Mouse (Mus musculus) stomach, embryonic 16.5 days (tissue): ENCODE measurements around the gene Ccdc12. TPM values are rescaled to one million over a fixed set of nuclear protein-coding genes. Genes with fewer than 3 reads are reported as not detected.
A peak's percentile ranks its signal among the peaks of the same experiment; 100 is the strongest.

Experiments used
- ATAC-seq: fragments of 200-750 bp; cut with Nextera tagmentation; 2 replicates; pipeline ENCODE4 v1.8.0; 2017; ENCODE audit warnings: moderate number of reproducible peaks, moderate TSS enrichment; ENCODE audit not compliant: insufficient read depth, low FRiP score
- H3K27ac ChIP-seq: fragments of 300-500 bp; sonication (generic); 2 replicates; pipeline ENCODE4 v1.5.1; 2014; ENCODE audit warnings: low read length
- H3K27me3 ChIP-seq: fragments of 300-500 bp; sonication (generic); 2 replicates; pipeline ENCODE4 v1.6.1; 2014; ENCODE audit warnings: low read length, control low read depth, mixed read lengths; ENCODE audit not compliant: control insufficient read depth, insufficient read depth
- H3K36me3 ChIP-seq: fragments of 300-500 bp; sonication (generic); 2 replicates; pipeline ENCODE4 v1.6.1; 2014; ENCODE audit warnings: low read length; ENCODE audit not compliant: control insufficient read depth, insufficient read depth
- H3K4me1 ChIP-seq: fragments of 300-500 bp; sonication (generic); 2 replicates; pipeline ENCODE4 v1.6.1; 2014; ENCODE audit warnings: low read length, control low read depth, mixed read lengths; ENCODE audit not compliant: control insufficient read depth, insufficient read depth
- H3K4me2 ChIP-seq: fragments of 300-500 bp; sonication (generic); 2 replicates; pipeline ENCODE4 v1.6.1; 2014; ENCODE audit warnings: low read depth, low read length, mixed read lengths
- H3K4me3 ChIP-seq: fragments of 300-500 bp; sonication (generic); replicated peaks from 2 replicates; pipeline ENCODE4 v1.5.1; 2014; ENCODE audit warnings: mild to moderate bottlenecking, low read length
- H3K9ac ChIP-seq: fragments of 300-500 bp; sonication (generic); 2 replicates; pipeline ENCODE4 v1.6.1; 2014; ENCODE audit warnings: low read length
- H3K9me3 ChIP-seq: fragments of 300-500 bp; sonication (generic); replicated peaks from 2 replicates; pipeline ENCODE4 v1.6.1; 2016; ENCODE audit warnings: low read length, control low read depth; ENCODE audit not compliant: control insufficient read depth
- WGBS: fragments of 180-500 bp; shearing (Covaris S2); extraction: QIAGEN DNeasy Blood & Tissue Kit; methylation state at CpG from one replicate; pipeline ENCODE4 v1.1.7; 2014; 5-methylcytosine and 5-hydroxymethylcytosine counted together
- polyA plus RNA-seq: library from polyadenylated mRNA; unstranded; fragments of >200 nt; fragmentation: Nextera tagmentation; extraction: Ambion mirVana; gene quantifications from 2 replicates; pipeline ENCODE4 v1.2.1, GENCODE M21; 2015

The Ccdc12 gene
- polyA plus RNA-seq, 1 experiment from 2014 or later, result 148 TPM

DNA sequence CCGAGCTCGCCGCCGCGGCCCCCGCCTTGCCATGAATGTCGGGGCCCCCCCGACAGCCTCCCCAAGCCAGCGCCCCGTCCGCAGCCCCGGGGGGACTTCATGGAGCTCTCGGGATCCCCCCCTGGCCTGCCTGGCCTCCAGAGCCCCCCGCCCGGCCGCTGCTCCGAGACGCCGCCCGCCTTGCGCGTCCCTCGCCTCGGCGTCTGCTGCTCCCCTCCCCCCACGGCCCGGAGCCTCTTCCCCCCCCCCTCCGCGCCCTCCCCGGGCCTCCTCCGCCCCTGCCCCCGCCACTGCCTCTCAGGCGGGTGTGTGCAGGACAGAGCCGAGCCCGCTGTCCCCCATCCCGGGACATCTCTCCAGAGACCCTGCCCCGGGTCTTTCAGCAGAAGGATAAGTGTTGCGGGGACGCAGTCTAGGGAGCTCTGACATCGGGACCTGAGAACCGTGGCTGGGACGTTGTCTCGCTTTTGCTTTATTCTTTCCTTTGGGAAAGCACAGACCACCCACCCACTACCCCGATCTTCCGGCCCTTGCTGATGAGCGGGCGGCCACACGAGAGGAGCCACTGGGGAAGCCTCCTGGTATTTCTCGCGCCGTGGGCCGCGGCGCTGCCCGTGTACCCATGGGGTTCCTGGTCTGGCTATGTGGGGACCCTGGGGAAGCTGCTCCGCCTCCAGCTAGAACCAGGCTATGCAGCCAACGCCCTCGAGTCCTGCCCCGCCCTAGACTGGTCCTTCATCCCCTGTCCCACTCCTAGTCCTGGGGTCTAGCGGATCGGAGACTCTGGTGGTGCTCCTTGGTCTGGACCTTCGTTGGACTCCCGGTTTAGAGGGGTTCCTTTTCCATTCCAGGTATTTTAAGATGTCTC lies 87.4 kb downstream of the Ccdc12 start:
- ATAC-seq, result peak; percentile 59
- Histone ChIP-seq H3K9ac (peak overlapping the region; percentile 77), H3K27ac (peak overlapping the region; percentile 87), H3K4me3 (peak overlapping the region; percentile 70), H3K36me3 (no peaks in the 10 kb centered on the region), H3K4me2 (peak overlapping the region; percentile 77), H3K27me3 (peaks cover 32% of the 10 kb centered on the region), H3K9me3 (no peaks in the 10 kb centered on the region), H3K4me1 (peaks cover 5% of the 10 kb centered on the region; the same call in 1 of the 2 replicates)
- WGBS, result 2% methylated on average over 54 of the region's 63 CpGs

DNA sequence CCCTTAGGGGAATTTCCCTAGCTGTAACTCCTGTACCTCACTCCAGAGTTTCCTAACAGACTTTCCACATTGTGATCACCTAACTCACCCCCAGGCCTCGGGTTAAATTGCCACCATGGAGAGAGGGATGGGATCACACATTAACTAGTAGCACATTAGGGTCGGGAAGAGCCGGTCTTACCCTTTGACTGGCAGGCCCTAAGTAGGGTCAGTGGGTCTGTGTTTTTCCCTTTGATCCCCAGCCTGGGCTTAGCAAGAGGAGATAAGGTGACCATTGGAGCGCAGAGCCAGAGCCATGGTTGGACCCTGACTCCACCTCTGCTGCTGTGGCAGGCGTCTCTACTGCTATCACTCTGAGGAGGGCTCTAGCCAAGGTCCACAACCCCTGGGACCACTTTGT lies 89.4 kb downstream of the Ccdc12 start:
- no peak overlapping the region for H3K27ac ChIP-seq
- no peak for ATAC-seq

DNA sequence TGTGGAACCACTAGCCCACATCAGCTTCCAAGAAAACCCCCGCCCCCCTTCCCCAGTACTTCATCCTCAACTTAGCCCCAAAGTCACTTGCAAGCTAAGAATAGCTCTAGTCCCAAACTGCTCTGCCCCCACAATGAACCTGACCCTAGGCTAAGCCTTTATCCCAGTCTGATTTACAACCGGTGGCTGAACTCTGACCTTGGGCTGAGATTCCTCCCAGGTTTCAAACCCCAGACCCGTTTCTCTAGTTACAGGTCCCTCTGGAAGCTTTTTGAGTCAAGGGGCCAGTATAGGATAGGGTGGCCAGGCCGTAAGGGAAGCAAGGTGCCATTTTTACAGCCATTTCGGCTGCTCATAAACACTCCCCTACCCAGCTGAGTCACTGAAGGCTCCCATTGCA lies 89.9 kb downstream of the Ccdc12 start:
- no peak overlapping the region for H3K4me2 ChIP-seq
- H3K9ac ChIP-seq, result no peak overlapping the region
- H3K36me3 ChIP-seq, result no peaks in the 10 kb centered on the region
- H3K9me3 ChIP-seq, result no peaks in the 10 kb centered on the region
- H3K4me1 ChIP-seq, result peaks cover 13% of the 10 kb centered on the region
- no peak for ATAC-seq
- no peak overlapping the region for H3K4me3 ChIP-seq
- H3K27me3 ChIP-seq, result peaks cover 23% of the 10 kb centered on the region; the same call in 1 of the 2 replicates
- no peak overlapping the region for H3K27ac ChIP-seq
- WGBS, result 47% methylated on average over 5 of the region's 5 CpGs

More for the DNA sequence above, 89.4 kb downstream of the Ccdc12 start:
- no peak overlapping the region for H3K9ac ChIP-seq
- no peak overlapping the region for H3K4me2 ChIP-seq
- WGBS, result 48% methylated on average over 5 of the region's 5 CpGs
- peaks cover 28% of the 10 kb centered on the region for H3K27me3 ChIP-seq
- H3K4me3 ChIP-seq, result no peak overlapping the region
- peaks cover 8% of the 10 kb centered on the region for H3K4me1 ChIP-seq
- H3K9me3 ChIP-seq, result no peaks in the 10 kb centered on the region
- no peaks in the 10 kb centered on the region for H3K36me3 ChIP-seq

DNA sequence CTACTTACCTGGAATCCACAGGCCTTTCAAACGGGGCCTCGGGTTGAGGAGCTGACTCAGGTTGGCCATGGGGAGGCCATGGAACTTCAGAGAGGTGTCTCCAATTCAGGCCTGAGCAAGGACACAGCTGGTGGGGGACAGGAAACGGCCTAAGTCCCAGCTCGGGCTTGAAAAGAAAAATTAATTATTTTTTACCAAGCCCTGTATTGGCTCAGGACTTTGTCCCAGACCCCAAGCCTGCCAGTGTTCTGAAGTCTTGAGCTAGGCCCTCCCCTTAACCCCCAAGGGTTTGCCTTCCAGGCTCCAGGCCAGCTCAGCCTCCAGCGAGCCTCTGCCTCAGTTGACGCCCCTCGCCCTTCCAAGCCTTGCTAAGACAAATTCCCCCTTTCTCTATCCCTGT lies 90.7 kb downstream of the Ccdc12 start, which contains the start of gene Pth1r:
TSS of gene Pth1r (minus strand) at position 185 of the 400 bp plus-strand sequence.
- Histone ChIP-seq H3K36me3 (no peaks in the 10 kb centered on the region), H3K9ac (no peak within 1 kb of the TSS), H3K9me3 (no peaks in the 10 kb centered on the region), H3K4me3 (no peak within 1 kb of the TSS), H3K4me2 (no peak within 1 kb of the TSS), H3K4me1 (peaks cover 9% of the 10 kb centered on the region), H3K27me3 (peaks cover 19% of the 10 kb centered on the region; the same call in 1 of the 2 replicates), H3K27ac (no peak within 1 kb of the TSS)
- 51% methylated on average over 7 of the region's 7 CpGs for WGBS
- no peak for ATAC-seq

DNA sequence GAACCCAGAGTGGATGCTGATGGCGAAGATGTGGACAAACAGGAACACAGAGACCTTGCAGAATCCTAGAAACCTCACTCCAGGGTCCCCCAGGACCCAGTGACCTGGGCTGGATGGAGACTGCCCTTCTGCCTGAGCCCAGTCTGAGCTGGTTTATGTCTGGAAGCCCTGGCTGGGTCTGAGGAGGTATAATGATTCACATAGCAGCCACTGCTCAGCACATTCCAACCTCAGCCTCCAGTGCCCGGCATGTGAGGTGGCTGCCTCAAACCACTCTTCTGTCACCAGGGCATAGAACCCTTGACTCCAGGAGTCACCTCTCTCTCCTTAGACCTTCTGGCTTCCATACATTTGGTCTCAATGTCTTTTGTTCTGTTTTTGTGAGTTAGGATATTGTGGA lies 92.1 kb downstream of the Ccdc12 start:
- Histone ChIP-seq H3K4me1 (peaks cover 9% of the 10 kb centered on the region), H3K4me3 (no peak overlapping the region), H3K36me3 (no peaks in the 10 kb centered on the region), H3K9me3 (no peaks in the 10 kb centered on the region), H3K9ac (no peak overlapping the region), H3K4me2 (no peak overlapping the region), H3K27me3 (peaks cover 19% of the 10 kb centered on the region; the same call in 1 of the 2 replicates), H3K27ac (no peak overlapping the region)
- ATAC-seq, result no peak
- 54% methylated on average over 2 of the region's 2 CpGs for WGBS

DNA sequence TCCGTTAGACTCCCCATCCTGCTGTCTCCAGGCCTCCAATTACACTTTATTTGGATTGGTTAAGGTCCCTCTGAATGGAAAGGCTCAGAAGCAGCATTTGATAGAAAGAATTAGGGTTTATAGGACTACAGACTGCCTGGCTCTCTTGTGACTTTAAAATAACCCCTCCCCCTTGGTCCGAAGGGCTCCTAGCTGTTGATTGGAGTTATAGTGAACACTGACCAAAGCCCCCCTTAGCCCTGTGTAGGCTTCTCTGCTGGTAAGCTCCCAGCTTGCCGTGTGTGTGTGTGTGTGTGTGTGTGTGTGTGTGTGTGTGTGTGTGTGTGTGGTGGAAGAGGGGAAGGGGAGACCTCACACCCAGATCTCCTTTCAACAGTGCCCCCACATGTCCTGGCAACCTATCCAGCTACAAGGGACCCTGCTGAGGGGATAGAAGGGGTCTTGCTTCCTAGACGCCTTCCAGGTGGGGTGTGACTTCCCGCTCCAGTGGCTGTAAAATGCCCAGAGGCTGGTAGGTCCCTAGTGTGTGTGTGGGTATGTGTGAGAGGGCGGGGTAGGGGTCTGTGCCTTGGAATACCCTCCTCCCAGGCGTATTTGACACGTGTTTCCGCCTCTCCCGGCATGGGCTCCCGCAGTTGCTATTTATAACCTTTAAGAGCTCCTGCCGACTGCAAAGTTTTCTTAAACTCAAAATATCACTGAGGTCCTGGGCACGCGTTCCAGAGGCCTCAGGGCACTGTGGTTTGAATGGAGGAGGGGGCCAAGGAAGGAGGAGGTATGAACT lies 94.3 kb downstream of the Ccdc12 start:
- WGBS, result 32% methylated on average over 13 of the region's 14 CpGs

DNA sequence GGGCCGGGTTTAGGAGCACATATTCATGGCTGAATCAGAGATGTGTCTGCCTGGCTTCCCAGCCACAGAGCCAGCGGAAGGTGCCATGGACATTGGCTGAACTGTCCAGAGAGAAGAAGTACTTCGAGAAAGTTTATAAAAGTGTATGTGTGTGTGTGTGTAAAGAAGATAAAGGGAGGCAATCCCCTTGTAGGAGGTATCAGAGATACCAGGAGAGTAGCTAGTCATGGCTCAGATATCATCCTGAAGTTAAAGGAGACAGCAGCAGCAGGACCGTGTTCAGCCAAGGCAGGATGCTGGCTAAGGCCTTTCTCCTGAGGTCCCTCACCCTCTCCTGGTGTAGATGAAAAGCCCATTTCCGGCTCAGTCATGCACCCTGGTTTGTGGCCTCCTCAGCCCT lies 95.1 kb downstream of the Ccdc12 start:
- no peak for ATAC-seq
- H3K4me2 ChIP-seq, result no peak overlapping the region
- 82% methylated on average over 5 of the region's 5 CpGs for WGBS
- H3K27ac ChIP-seq, result no peak overlapping the region
- H3K9me3 ChIP-seq, result no peaks in the 10 kb centered on the region
- H3K27me3 ChIP-seq, result no peaks in the 10 kb centered on the region
- peaks cover 9% of the 10 kb centered on the region for H3K4me1 ChIP-seq
- H3K4me3 ChIP-seq, result no peak overlapping the region
- no peak overlapping the region for H3K9ac ChIP-seq
- H3K36me3 ChIP-seq, result no peaks in the 10 kb centered on the region

More for the DNA sequence above, 94.3 kb downstream of the Ccdc12 start:
- no peak overlapping the region for H3K27ac ChIP-seq
- ATAC-seq, result peak; percentile 36; the same call in 1 of the 2 replicates
- H3K27me3 ChIP-seq, result 0 out of 2 replicates have a peak, but pooled peaks cover 3% of the 10 kb centered on the region
- H3K9ac ChIP-seq, result no peak overlapping the region
- no peaks in the 10 kb centered on the region for H3K36me3 ChIP-seq
- no peak overlapping the region for H3K4me3 ChIP-seq
- H3K9me3 ChIP-seq, result no peaks in the 10 kb centered on the region
- no peak overlapping the region for H3K4me2 ChIP-seq
- H3K4me1 ChIP-seq, result peaks cover 9% of the 10 kb centered on the region

DNA sequence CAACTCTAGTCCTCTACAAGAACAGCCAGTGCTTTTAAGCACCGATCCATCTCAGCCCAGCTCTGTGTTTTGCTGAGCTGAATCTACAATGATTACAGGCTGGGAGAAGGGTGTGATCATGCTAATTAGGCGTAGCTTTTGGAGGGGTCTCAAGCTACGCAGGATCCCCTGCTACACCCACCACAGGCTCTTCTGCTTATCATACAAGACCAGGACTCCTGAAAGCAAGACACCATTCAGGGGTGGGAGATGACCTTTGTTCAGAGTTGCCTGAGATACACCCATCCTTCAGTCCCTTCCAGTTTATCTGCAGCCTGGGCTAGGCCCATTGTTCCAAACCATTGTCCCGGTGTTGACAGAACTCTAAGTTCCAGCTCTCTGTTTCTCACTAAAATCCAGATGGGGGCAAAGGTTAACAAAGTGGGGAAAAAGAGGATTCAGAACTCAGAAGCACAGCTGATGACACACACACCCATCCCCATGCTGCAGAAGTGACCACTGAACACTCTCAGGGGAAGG lies 96.7 kb downstream of the Ccdc12 start:
- Histone ChIP-seq H3K4me1 (peaks cover 9% of the 10 kb centered on the region), H3K4me2 (no peak overlapping the region), H3K4me3 (no peak overlapping the region), H3K9me3 (no peaks in the 10 kb centered on the region), H3K36me3 (no peaks in the 10 kb centered on the region), H3K27ac (no peak overlapping the region), H3K27me3 (no peaks in the 10 kb centered on the region), H3K9ac (no peak overlapping the region)
- no peak for ATAC-seq
- WGBS, result 74% methylated on average over 4 of the region's 4 CpGs

DNA sequence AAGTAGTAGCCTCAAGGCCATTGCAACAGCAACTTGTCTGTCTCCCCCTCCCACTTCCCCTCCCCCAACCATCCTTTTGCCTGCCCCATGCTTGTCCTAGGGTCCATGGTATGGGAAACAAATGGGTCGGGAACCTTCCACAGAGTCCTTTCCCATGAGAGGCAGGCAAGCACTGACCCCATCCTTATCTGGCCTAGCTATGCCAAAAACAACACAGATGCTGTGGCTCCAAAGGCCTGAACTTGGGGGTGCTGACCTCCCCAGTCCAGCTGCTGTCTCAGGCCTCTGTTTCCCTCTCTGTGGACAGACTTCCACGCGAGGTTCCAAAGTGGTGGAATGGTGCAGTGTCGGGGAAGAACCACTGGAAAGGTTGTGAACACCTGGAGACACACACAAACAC lies 97.5 kb downstream of the Ccdc12 start:
- no peak overlapping the region for H3K9ac ChIP-seq
- no peak overlapping the region for H3K4me2 ChIP-seq
- no peak for ATAC-seq
- H3K4me1 ChIP-seq, result peaks cover 15% of the 10 kb centered on the region
- no peaks in the 10 kb centered on the region for H3K27me3 ChIP-seq
- WGBS, result 77% methylated on average over 4 of the region's 4 CpGs
- H3K36me3 ChIP-seq, result no peaks in the 10 kb centered on the region
- H3K9me3 ChIP-seq, result no peaks in the 10 kb centered on the region
- no peak overlapping the region for H3K4me3 ChIP-seq
- H3K27ac ChIP-seq, result no peak overlapping the region
